Mouse (Mus musculus) ovary, adult 18-20 months (tissue): ENCODE measurements at regions not wholly inside any gene's neighbourhood (a gene's known extent, or its start where the extent isn't known, plus 50 kb on each side); places are given as distances from the start of the nearest gene placed in this dataset.
"Not testable (repeated sequence)": the region's sequence is repeated elsewhere in the genome, so short reads cannot be mapped to it uniquely, and the experiment has no call there.

Source experiments
- DNase-seq: peaks from one replicate; pipeline ENCODE4 v3.0.0; 2022; ENCODE audit warnings: low spot score, mixed read lengths

DNA sequence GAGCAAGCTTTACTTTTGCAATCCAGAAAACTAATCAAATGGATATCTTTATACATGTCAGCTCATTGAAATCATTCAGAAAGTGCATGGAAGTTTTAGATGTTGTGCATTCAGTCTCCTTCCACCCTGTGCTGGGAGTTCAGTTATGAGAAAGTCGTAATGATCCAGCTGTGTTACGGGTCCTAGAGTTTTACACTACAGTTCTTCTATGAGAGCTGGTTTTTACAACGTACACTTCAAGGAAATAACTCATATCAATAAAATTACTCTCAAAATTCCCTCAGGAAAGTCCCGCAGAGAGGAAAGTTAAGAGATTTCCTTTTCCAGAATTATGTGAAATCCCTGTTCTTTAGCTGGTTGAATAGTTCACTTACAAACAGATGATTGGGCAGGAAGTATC lies 418.1 kb upstream of the Slc10a2 start:
- DNase-seq = no peak

DNA sequence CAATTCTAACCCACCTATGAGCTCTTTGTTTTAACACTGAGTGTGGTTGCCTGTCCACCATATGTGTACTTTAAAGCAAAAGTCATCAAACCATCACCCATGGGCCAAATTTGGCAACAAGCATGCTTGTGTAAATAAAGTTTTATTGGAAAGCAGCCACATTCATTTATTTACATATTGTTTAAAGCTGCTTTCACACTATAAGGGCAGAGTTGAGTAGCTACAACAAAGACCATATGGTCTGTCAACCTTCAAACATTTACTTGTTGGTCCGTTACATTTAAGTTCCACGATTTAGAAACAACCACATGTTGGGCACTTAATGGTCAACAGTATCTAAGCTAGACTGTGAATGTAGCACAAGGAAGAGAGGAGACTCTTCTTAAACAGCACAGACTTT lies 390.7 kb upstream of the Slc10a2 start:
- no peak for DNase-seq

DNA sequence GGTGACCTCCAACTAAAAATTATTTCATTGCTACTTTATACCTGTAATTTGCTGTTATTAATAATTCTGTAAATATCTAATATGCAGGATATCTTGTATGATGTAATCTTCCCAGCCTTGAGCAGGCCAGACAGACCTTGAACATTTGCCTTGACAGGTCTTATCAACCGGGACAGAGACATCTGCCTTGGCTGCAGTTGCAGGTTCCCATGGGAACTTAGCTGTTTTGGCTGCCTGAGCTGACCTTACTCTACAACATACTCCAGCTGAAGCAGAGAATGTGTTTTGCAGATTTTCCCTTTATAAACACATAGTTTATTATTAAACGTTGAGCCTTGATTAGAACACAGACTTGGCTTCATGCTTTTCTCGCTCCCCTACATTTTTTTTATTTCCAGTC lies 385.3 kb upstream of the Slc10a2 start:
- peak; percentile 69 for DNase-seq

DNA sequence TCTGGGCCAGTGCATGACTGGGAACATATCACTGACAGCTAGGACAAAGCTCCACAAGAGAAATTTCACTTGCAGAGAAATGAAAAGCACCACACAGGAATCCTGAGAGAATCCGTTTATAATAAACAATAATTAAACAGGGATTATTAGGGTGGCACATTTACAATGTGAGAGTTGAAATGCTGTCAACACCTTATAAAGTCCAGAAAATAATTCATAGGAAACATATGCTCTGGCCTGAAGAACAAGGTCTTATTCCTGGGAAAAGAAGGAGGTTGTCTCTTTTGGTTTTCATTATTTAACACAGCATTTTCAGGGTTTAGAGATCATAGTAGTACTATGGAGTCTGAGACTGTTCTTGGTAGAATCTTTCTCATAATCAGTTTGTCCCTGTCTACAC lies 377.8 kb upstream of the Slc10a2 start:
- DNase-seq = no peak

DNA sequence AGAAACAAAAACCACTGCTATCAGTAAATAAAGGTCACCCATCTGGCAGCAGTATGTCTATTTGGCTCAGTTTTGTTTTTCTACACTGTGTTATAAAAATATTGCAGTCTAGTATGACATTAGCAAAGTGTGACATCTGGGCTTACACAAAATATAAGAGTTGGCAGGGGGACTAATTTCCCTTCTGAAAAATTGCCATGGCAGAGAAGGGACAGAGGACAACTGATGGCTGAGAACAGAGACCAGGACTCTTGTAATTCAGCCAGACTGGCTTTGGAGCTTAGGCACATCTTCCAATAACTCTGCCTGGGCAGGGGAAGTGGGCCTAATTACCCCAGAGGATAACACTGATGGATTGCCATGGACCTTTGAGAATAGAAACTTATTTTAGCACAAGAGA lies 367.8 kb upstream of the Slc10a2 start:
- DNase-seq = no peak

DNA sequence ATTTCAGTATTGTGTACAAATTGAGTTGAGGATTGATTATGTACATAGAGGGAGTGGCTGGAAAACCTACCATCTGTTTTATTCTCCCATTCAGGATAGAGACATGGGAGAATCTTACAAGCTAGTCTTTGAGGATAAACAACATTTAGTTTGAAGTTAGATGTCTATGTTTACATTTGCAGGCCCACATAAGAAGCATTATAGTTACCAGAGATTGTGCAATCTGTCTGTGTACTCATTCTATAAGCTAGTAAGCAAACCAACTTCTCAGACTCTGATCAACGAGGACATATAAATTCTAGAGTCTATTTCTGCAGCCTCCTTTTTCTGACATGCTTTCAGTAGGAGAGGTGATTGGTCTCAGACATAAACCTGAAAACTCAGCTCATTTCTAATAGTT lies 367.4 kb upstream of the Slc10a2 start:
- DNase-seq = no peak

DNA sequence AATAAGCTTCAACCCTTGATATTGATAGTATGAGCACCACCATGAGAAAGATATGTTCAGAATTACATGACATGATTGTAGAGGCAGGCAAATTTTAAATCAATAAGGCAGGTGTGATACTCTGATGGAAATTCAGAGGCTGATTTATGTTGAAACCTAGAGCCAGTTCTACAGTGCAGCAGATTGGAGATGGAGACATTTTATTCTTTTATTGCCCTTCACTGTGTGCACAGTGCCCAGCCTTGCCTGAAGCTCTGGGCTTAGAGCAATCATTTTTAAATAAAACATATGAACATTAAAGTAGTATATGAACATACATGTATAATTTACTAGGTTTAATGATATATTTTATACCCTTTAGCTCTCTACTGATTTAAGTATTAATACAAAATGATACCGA lies 352.5 kb upstream of the Slc10a2 start:
- no peak for DNase-seq

DNA sequence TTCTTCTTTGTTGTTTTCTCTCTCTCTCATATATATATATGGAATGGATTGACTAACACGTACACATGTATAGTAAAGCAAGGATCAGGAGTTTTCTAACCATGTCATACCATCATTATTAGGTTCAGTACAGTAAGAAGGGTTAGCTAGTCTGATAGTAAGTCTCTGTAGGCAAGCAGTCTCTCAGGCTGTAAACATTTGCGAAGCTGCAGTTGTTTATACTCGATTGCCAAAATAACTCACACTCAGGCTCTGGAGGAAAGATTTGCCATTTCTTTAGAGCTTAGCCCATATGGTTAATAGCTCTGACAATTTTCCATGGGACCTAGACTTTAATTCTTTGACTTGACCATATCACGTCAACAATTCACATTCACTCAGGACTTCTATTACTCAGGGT lies 348.3 kb upstream of the Slc10a2 start:
- DNase-seq = no peak

DNA sequence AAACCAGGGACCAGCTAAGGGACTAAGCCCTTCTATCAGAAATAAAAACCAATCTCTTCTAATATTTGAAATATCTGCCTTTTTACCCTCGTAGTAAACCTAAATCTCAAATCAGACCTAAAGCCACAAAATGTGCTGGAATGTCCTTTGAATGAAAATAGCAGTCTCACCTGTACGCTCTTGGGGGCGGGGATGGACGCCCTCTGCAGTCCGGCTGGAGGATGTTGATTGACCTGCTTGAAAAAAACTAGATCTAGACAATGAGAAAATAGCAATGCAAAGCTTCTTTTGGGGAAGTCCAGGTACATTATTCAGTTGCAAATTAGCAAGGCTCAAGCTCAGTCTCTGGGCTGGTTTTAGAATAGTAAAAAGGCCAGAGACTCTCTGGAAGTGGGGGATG lies 337.1 kb upstream of the Slc10a2 start:
- not testable (repeated sequence) for DNase-seq

DNA sequence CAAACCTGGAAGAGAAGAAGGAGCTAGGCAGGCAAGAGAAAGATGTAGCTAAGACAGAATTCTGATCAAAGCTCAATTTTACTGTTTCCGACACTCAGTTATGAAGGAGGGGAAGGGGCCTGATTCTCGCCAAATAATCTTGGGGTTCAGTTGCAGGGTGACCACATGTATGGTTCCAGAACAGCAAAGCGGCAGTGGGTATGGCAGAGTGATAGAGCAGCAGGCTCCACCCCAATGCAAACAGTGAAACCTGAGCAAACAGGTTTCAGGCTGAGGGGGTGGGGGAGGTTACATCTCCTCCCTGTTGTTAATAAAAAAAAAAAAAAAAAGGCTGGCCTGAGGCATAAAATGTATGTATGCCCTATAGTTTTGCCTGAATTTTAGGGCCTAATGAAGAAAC lies 335.3 kb upstream of the Slc10a2 start:
- not testable (repeated sequence) for DNase-seq

DNA sequence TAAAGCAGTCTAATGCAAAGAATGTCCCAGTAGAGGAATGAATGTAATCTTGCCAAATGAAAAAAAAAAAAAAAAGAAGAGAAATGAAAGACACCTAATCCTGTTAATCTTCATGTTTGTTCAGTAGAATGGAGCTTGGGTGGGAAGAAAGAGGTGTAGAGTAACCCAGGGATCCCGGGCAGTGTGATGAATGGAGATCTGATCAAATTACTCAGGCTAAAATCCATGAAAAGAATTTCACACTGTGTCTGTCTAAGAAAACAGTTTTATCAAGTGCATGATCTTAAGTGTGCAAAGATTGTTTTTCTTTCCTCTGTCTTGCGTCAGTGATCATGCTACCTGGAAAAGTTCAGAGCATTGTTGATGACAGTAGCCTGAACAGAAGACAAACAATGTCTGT lies 333.9 kb upstream of the Slc10a2 start:
- DNase-seq = no peak

DNA sequence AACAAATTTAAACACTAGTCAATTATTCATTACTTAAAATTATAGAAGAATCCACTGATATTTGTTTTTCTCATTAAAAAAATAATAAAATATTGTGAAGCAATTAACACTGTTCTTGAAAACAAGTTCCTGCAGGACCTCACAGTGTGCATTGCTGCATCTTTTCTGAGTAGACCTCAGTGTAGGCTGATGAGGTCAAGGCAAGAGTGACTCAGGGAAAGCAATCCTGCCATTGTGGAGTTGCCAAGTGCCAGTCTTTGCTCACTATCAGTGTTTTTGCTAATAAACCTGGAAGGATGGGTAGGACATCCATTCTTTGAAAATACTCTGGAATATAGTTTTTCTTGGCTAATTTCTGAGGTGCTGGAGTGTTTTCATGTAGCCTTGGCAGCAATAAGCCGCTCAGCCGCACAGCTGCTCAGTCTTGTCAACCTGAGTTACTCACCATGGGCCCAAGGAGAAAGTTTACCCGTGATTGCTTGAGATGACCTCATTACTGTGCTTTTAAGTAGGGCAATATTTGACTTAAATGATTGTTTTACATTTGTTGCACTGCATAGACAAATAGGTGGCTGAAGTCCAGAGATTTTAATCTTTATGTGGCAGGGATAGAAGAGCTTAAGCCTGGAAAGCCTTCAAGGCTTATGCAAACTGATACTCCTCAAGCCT lies 323.3 kb upstream of the Slc10a2 start:
- peak; percentile 1 for DNase-seq

DNA sequence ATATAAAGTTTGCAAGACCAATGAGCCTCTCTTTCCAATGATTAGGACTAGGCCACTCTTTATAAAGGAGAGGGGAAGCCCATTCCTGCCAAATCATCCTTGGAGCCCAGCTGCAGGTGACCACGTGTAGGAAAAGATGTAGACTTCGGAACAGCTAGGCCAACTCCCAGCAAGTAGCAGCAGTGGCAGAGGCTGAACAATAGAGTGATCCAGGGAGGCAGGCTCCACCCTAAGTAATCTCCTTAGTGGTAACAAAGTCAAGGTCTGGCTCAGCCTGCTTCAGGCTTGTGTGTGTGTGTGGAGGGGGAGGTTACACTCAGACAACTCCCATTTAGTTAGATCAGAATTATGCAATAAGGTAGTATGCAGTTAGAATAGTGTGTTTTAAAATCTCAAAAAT lies 311.7 kb upstream of the Slc10a2 start:
- not testable (repeated sequence) for DNase-seq

DNA sequence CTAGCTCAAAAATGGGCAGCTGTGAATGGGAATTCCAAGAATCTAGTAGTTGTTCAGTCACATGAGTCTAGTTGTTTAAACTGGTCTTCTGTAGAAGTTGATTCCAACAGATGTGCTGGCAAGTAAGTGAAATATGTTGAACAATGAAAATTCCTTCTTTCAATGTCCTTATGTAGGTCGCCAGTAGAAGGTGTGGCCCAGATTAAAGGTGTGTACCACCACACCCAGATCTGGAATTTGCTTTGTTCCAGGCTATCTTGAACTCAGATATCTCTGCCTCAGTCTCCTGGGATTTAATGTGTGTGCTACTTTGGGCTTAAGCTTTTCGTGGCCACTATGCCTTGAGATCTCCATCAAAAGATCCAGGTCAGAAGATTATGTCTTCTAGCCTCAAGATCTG lies 279.7 kb upstream of the Slc10a2 start:
- no peak for DNase-seq

DNA sequence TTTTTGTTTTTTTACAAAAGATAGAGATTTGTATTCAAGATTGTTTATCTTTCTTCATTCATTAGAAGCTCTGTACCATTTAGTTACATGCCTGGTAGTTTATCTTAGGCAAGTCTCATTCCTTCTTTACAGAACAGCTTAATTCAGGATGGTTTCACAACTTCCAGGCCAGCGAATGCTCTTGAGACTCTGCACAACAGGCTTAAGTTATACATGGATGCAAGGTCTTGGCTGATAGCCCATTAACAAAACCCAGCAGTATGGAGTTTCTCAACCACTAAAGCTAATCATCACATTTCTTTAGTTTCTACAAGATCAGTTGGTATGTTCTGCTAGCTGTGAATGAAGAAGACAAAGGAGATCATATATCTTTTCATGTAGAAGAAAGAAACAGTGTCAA lies 272.9 kb upstream of the Slc10a2 start:
- DNase-seq = no peak

DNA sequence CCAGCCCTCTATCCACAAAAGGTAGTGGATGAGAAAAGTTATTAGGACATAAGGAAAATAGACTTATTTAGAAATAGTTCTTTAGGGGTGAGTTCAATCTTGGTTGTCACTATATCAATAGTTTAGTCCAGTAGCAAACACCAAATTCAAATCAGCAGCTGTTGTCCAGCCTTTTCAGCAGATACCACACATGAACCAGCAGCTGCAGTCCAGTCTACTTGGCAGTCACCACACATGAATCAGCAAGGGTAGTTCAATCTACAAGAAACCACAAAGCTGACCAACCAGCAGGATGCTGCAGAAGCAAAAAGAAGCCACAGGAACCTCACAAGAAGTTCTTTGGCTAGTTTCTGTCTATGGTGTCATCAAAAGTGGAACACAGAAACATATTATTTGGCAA lies 234.8 kb upstream of the Slc10a2 start:
- DNase-seq = no peak

DNA sequence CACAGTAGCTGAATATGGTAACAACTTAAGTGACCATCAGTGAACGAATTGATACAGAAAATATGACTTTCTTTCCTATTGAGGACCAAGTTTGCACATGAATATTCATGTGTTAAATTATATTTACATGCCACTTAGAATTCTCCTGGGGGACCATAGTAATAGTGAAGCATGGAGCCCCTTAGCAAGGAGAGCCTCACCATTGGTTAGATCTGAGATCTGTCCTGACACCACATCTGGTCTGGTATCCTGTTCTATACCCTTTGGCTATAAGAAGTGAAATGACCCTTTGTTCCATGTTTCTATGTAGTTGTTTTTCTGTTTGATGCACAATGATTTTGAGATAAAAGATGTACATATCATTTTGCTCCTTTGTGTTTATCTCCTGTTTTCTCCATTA lies 209.4 kb upstream of the Slc10a2 start:
- no peak for DNase-seq

DNA sequence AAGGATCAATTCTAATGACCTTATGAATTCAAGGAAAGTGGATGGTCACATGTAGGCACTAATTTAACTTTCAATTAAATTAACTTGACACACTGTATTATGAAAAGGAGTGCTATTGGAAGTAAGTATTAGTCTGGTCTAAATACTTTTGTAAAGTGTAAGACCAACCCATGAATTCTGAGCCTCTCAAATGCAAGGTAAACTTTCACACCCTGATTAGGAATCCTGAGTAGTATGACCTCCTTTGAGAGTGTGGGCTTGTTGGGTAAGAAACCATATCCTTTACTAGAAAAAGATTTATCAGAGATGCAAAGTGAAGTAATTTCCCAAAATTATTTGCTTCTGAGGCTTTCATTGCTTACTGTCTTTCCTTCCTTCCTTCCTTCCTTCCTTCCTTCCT lies 194.8 kb upstream of the Slc10a2 start:
- no peak for DNase-seq

DNA sequence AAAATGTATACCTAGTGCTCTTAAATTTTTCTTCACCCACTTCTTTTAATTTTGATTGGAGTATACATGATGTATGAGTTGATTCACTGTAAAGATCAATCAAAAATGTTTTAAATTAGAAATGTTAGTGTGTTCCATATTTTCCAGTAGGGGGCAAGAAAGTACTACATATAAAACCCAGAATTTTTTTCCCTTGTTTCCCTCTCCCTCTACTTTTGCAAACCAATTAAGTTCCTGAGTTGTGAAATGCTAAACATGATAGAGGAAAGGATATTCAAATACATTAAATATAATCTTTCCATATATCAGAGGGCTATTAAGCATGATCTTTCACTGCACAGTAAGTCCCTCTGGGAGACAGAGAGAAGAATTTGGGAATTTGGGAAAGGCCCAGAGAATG lies 192.0 kb upstream of the Slc10a2 start:
- DNase-seq = no peak

DNA sequence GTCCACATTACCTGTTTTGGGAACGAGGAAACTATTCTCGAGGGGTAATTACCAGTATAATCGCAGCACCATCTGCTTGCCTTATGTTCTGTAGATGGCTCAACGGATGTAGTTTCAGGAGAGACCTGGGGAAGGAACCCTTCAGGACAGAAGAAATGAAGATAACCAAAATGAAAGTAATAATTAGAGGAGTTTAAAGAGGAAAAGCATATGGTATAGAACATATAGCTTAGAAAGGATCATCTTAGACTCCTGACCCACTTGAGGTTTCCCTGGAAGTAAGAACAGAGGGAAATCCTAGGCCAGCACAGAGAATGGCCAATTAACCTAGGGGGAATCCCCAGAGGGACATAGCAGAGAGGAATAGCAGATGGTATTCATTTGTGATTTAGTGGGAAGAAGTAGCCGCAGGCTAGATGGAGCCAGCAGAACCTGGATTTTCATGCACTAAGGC lies 180.6 kb upstream of the Slc10a2 start:
- no peak for DNase-seq

DNA sequence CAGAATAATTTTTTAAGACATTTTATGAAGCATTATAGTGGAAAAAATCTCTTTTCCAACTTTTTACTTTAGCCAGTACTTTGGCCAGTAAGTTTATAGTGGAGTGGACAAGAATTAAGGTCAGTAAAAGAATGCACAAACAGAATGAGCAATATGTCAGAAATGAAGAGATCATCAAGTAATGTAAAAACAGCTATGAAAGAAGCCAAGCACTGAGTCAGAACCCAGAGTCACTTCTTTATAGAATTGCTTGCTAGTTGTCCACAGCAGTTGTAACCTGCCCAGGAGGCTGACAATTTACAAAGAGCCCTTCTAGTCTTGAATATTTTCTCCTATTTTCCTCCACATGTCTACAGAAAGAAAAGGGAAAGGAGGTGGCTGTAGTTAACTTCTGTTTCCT lies 178.6 kb upstream of the Slc10a2 start:
- no peak for DNase-seq

DNA sequence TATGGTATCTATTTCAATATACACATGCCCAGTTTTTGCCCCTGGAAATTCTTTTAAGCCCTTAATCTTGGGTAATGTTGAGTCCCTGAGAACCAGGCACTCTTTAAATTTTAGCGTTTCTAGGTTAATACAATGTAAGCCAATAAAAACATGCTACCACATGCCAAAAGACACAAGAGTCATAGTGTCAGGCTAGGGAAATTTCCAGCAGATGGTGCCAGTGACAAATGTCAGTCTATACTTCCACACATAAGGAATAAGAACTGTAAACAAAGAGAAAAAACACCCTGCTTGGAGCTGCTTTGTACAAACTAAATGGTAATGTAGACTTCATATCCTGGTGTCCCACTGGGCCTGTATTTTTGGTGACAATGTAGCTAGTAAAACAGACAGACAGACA lies 157.2 kb upstream of the Slc10a2 start:
- no peak for DNase-seq

DNA sequence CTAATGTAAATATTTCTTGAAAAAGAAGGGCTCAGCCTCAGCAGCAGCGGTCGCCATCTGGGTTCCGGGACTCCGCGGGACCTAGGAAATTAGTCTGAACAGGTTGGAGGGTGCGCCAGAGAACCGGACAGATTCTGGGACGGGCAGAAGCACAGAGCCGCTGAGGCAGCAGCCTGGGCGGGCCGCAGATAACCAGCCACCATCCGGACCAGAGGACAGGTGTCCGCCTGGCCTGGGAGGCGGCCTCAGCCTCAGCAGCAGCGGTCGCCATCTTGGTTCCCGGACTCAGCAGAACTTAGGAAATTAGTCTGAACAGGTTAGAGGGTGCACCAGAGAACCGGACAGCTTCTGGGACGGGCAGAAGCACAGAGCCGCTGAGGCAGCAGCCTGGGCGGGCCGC lies 136.7 kb upstream of the Slc10a2 start:
- DNase-seq = peak; percentile 35
